Mouse (Mus musculus) stomach, postnatal 0 days (tissue): ENCODE data around the gene Hexim1.

ENCODE experiments used
- CTCF ChIP-seq: IDR thresholded peaks from 2 replicates; pipeline ENCODE4 v1.5.1; 2016; ENCODE audit warnings: antibody characterized with exemption, low read depth, mild to moderate bottlenecking, moderate library complexity
- EP300 ChIP-seq: optimal IDR thresholded peaks from 2 replicates; pipeline ENCODE3; 2016; ENCODE audit warnings: antibody characterized with exemption

DNA sequence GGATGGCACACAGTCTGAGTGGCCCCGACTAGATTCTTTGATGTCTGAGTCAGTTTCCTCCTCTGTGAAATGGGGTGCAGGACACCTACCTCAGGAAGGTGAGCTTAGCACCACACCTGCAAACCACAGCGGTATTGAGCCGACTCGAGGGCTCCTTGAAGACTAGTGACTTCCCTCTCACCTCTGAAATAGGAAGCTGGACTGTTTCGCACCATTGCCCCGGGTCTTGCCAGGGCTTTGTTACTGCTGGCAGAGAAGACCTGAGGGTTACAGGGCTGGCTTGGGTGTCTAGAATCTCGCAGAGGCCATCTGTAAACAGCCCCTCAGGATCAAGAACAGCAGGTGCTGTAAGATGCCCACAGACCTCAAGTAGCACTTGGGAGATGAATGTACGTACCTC, 15.7 kb upstream of the Hexim1 start:
- TF ChIP-seq CTCF (no peak), EP300 (no peak)
